Mouse (Mus musculus) cerebellum, postnatal 14 days (tissue): ENCODE measurements around the gene Hist1h1d.

Experiments
- DNase-seq, 2 experiments: peaks; one replicate each; pipeline ENCODE4 v3.0.0; 2021; ENCODE audit warnings: mixed read lengths in 2 of 2

Hist1h1d gene

GRCm38 (mm10) chr13:23593051-23593770 lies 40.1 kb downstream of the Hist1h1d start:
- DNase-seq: no peak

DNA sequence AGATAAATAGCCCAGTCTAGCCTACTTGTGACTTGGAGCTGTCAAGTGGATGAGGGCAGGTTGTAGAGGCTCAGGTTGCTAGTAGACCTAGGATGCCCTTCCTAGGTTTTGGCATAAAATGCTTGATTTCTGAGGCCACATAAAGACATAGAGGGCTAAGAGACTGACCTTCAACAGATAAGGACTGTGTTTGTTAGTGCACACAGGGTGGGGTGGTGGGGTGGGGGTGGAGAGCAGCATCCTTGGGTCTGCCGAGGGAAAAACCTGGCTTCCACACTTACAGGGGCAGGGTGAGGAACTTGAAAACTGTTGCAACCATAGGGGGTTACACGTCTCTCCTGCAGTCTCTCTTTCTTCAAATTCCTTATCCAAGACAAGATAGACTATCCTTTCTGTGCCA lies 42.1 kb downstream of the Hist1h1d start:
- DNase-seq: no peak

- DNase-seq: no peak
Measured at GRCm38 (mm10) chr13:23595622-23596372, 42.7 kb downstream of the Hist1h1d start.

DNA sequence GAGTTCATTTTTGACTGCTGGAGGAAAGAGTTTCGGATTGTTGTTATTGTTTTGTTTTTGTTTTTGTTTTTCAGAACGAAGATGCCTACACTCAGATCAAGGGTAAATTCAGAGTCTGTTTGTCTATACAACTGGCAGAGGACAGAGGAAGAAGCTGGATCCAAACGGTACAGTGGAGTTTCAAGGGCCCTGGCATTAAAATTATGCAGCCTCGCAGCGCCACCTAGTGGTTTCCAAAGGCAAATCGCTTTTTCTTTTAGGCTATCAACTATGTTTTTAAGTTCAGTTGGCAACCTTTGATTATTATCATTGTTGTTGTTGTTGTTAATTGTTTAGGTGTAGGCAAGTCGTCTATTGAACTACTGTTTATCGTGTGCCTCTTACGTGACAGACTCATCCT lies 44.9 kb downstream of the Hist1h1d start:
- peak; percentile 85 to 88 for DNase-seq

DNA sequence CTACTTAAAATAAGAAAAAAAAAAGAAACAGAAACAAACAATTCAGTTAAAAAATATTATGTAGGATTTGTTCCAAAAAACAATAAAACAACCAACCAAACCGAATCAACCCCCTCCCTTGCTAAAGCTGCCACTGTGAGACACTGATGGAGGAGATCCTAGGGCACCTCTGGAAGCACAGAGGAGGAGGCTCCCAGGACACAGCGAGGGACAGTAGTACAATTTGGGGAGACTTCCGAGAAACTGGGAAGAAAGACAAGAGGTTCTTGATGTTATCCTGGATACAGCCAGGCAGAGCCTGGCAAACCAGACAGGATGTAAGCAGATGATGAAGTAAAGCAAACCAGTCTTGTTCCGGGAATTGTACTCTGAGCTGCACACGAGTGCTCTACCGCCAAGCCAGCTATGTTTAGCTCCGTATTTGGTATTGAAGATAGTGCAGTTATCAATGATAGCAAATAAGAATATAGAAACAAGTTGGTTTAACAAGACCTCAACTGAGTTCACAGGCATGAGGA lies 50.2 kb downstream of the Hist1h1d start:
- no peak for DNase-seq

GRCm38 (mm10) chr13:23604452-23604851 lies 51.4 kb downstream of the Hist1h1d start:
- no peak for DNase-seq

DNA sequence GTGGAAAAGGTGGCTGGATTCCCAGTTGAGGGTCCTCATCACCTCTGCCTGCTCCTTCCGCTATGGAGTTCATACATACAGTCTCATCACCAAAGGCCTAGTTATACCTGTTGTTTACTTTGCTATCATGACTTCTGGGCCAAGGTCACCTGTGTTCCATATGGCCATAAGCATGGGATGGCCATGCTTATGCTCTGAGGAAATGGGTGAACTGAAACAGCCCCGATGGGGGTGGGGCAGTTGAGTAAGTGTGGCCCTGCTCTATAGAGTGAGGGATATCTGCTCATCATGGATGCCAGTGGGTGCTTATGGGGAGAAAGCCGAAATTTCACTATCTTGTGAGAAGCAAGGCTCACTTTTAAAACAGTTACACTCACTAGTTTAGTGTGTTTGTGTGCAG lies 52.0 kb downstream of the Hist1h1d start:
- no peak for DNase-seq

GRCm38 (mm10) chr13:23609209-23609608 lies 56.1 kb downstream of the Hist1h1d start:
- no peak for DNase-seq

DNA sequence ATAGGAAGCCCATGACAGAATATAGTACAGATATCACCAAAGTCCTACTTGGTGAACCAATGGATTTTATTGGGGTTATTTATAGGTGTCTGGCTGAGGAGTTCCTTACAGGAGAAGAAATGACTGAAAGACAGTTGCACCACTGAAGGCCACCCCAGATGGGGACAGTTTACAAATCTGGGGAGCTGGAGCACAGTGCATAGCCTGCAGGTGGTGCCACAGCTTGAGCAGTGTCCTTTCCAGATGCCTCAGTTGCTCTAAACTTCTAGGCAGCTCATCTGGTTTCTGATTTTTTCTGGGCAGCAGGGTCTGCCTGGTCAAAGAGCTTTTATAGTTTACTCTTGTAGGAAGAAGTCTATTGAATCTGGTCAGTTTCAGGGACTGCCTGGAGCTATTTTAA lies 56.8 kb downstream of the Hist1h1d start:
- no peak for DNase-seq
